Mouse (Mus musculus) MEL (cell line): ENCODE data around the gene Gabpa.

Source experiments
- CTCF ChIP-seq, 3 experiments: IDR thresholded peaks in 2 of 3; conservative IDR thresholded peaks in 1 of 3; 2 replicates each; pipeline ENCODE4 v1.5.1; 2011 to 2012; ENCODE audit warnings: low read length in 3 of 3, low read depth in 2 of 3, mild to moderate bottlenecking in 2 of 3, improper control_type of control experiment in 1 of 3, inconsistent platforms in 1 of 3, mixed read lengths in 1 of 3, moderate library complexity in 1 of 3; ENCODE audit not compliant: control insufficient read depth in 1 of 3, insufficient read depth in 1 of 3, poor library complexity in 1 of 3, severe bottlenecking in 1 of 3
- ELF1 ChIP-seq: IDR thresholded peaks from 2 replicates; pipeline ENCODE4 v1.6.1; 2014; ENCODE audit warnings: low read depth, mild to moderate bottlenecking, inconsistent platforms, low read length, improper control_type of control experiment, moderate library complexity
- EP300 ChIP-seq, 2 experiments: IDR thresholded peaks; 2 replicates each; pipeline ENCODE4 v1.6.1; 2011; ENCODE audit warnings: improper control_type of control experiment in 2 of 2, low read length in 2 of 2, low read depth in 1 of 2, mild to moderate bottlenecking in 1 of 2
- KAT2A ChIP-seq: conservative IDR thresholded peaks from 2 replicates; pipeline ENCODE4 v1.6.1; 2012; ENCODE audit warnings: low read depth, low read length, improper control_type of control experiment, inconsistent platforms
- MXI1 ChIP-seq: IDR thresholded peaks from 2 replicates; pipeline ENCODE4 v1.6.1; 2011; ENCODE audit warnings: mild to moderate bottlenecking, low read depth, low read length, improper control_type of control experiment
- MYC ChIP-seq: IDR thresholded peaks from 2 replicates; pipeline ENCODE4 v1.6.1; 2011; ENCODE audit warnings: low read depth, mild to moderate bottlenecking, low read length, improper control_type of control experiment, moderate library complexity
- NELFE ChIP-seq: IDR thresholded peaks from 2 replicates; pipeline ENCODE4 v1.6.1; 2011; ENCODE audit warnings: low read depth, low read length, improper control_type of control experiment

GRCm38 (mm10) chr16:84873805-84874204, 39.1 kb downstream of the Gabpa start:
- TF ChIP-seq MYC (no peak), NELFE (no peak), EP300 (IDR thresholded peaks at IDR 0.05; ENCODE audit: low read depth in 1 of 2, low read length in 2 of 2) (no peak), ELF1 (no peak), MXI1 (no peak), KAT2A (no peak), CTCF (IDR thresholded peaks at IDR 0.05 in 2 of 3, conservative IDR thresholded peaks at IDR 0.05 in 1 of 3; ENCODE audit: control insufficient read depth in 1 of 3, insufficient read depth in 1 of 3, low read depth in 2 of 3, low read length in 3 of 3, poor library complexity in 1 of 3, severe bottlenecking in 1 of 3) (no peak)
